Mouse (Mus musculus): ENCODE data around the gene Bahd1.
A peak's percentile ranks its signal among the peaks of the same experiment; 100 is the strongest.

DNA sequence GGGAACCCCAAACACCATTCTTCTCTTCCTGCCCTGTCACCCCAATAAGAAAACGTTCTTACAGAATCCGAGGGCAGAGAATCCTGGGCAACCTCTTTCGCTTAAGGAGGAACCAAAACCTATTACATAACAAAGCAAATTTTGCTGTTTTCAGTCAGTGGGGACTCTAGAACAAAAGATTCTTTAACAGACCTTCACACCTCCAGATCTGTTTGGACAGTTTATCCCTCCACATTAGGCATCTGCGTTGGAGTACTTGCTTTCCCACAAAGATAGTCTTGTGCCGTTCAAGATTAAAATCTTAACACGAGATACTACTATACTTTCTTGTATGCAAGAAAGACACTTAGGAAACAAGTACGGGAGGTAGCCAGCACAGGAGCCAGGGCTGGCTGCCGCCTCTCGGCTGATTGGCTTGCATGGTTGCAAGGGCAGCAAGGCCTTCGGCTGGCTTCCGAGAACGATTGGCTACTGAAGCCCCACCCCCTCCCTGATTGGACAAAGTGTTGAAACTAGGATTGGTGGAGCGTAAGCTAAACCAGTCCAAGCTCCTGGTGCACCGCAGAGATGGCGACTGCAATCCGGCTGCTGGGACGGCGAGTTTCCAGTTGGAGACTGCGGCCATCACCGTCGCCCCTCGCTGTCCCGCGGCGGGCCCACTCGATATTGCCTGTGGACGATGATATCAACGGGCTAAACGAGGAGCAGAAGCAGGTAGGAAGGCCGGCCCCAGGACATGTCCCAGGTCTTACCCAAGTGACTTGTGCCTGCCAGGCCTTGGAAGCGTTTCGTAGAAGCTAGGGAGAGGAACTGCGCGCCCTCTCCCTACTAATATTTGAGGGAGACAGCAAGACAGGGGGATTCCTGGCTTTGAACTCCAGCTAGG, 38.5 kb upstream of the Bahd1 start, which contains the start of gene Ivd:
- TF ChIP-seq POLR2AphosphoS2 (IDR thresholded peaks at IDR 0.05; ENCODE audit: low read depth, low read length) = no peak
- TF ChIP-seq CTCF (conservative IDR thresholded peaks at IDR 0.05 in 1 of 2, IDR thresholded peaks at IDR 0.05 in 1 of 2; ENCODE audit: low read depth in 2 of 2, low read length in 2 of 2) = no peak
- peak; percentile 50; the same call in 1 of the 2 replicates for TF ChIP-seq MAX (IDR thresholded peaks at IDR 0.05; ENCODE audit: low read length)
- no peak for TF ChIP-seq RCOR1 (conservative IDR thresholded peaks at IDR 0.05; ENCODE audit: low read depth, low read length)
- peak; percentile 79; the same call in 1 of the 2 replicates for TF ChIP-seq TCF12 (IDR thresholded peaks at IDR 0.05; ENCODE audit: low read depth, low read length)
- TF ChIP-seq POLR2A (IDR thresholded peaks at IDR 0.05; ENCODE audit: low read depth, low read length) = peak; percentile 87
- TF ChIP-seq ZMIZ1 (IDR thresholded peaks at IDR 0.05; ENCODE audit: low read depth, low read length) = peak; percentile 85
